Mouse (Mus musculus): ENCODE results near the gene Pclo.

- TF ChIP-seq CTCF (IDR thresholded peaks at IDR 0.05; ENCODE audit: borderline replicate concordance, insufficient read depth, low read length) (no peak), POLR2A (IDR thresholded peaks at IDR 0.05; ENCODE audit: low read depth, low read length) (no peak)
Observed at GRCm38 (mm10) chr5:14750882-14751281, 236.2 kb downstream of the Pclo start.

Data from embryonic fibroblast, embryonic 13.5 days (primary cell).